Mouse (Mus musculus) thymus, postnatal 0 days (tissue): ENCODE measurements around the gene Ap5z1. TPM values are rescaled to one million over a fixed set of nuclear protein-coding genes. Genes with fewer than 3 reads are reported as not detected.

Source experiments
- DNase-seq: peaks from one replicate; pipeline ENCODE4 v3.0.0-alpha.2; 2015; ENCODE audit warnings: low spot score
- polyA plus RNA-seq: library from polyadenylated mRNA; unstranded; fragments of >200 nt; fragmentation: Nextera tagmentation; extraction: Ambion mirVana; gene quantifications from 2 replicates; pipeline ENCODE4 v1.2.1, GENCODE M21; 2015

Ap5z1 gene
- polyA plus RNA-seq, 1 experiment from 2014 or later: 9.3 TPM

GRCm38 (mm10) chr5:142469796-142470195 is 6.1 kb downstream of the Ap5z1 start:
- DNase-seq: no peak

- no peak for DNase-seq
These were observed 10.0 kb downstream of the Ap5z1 start for GRCm38 (mm10) chr5:142473696-142474095.

- DNase-seq: no peak
These were observed 11.9 kb downstream of the Ap5z1 start for GRCm38 (mm10) chr5:142475669-142476068.

- no peak for DNase-seq
These were observed 13.6 kb downstream of the Ap5z1 start for GRCm38 (mm10) chr5:142477346-142477745.

GRCm38 (mm10) chr5:142477866-142478615 is 14.3 kb downstream of the Ap5z1 start:
- DNase-seq: no peak

DNA sequence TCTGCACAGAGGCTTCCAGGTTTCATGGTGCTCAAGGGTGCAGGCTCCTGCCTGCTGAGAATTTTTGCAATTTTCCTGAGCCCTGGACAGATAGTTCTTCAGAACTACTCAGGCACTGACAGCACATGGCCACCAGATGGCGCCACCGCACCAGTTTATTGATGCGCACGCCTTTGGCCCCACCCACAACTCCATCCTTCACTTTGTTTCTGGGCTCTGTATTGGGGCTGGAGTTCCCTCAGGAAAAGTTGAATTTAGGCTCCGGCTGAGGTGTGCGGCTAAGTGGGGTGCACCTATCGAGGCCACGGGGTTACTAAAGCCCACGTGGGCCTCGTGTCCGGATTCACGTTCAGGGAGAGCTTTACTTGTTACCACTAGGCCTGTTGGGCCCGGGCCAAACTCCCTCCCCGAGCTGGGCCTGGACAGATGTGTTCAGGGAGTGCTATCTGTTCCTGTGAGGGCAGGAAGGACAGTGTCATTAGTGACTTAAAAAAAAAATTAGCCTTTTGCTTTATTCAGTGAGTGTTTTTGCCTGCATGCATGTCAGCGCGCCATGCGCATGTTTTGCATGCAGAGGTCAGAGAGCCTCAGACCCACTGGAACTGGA is 15.2 kb downstream of the Ap5z1 start:
- DNase-seq: peak; percentile 70

- peak; percentile 51 for DNase-seq
These were observed 18.8 kb downstream of the Ap5z1 start for GRCm38 (mm10) chr5:142482512-142482911.

- no peak for DNase-seq
These were observed 19.8 kb downstream of the Ap5z1 start for GRCm38 (mm10) chr5:142483581-142483980.

DNA sequence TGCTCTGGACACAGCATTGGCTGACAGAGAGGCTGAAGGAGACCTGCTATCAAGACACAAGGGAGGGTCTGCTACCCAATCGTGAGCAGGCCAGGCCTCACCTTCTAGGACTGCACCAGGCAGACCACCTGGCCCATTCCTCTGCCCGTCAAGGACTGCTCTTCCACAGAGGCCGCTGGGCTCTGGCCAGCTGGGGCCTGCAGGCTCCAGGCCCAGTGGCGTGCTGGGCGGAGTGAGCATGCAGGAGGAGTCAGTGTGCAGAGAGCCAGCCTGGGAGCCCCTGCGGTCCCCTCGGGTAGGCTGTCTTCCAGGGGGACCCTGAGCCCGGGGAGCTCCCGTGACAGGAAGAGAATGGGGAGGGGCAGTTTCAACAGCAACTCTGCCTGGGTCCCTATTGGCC is 22.9 kb downstream of the Ap5z1 start:
- no peak for DNase-seq

DNA sequence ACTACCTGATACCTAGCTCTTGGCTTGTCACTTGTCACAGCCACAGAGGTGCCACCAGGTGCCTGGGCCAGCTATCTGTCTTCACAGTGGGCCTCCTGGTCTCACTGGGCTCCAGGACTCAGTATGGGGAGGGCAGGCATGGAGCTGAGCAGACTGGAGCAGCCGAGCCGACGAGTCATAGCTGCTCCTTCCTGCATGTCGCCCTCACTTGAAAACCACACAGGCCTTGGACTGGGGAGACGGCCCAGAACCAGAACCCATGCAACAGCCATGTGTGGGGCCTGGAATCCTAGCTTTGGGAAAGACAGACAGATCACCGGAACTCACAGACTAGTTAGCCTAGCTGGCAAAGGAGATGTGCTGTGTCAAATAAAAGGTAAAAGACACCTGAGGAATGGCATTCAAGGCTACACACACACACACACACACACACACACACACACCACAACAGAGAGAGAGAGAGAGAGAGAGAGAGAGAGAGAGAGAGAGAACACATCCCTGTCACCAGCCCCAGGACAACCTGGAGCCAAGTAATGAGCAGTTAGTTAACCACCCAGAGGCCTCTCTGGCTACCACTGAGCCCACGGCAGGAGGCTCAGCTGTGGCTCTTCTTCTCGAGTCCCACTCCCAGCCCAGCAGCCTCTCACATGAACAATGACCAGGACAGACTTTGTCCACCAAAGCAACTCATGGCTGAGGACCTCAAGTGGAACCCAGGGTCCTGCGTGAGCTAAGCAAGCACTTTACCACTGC is 26.4 kb downstream of the Ap5z1 start:
- DNase-seq: no peak

- DNase-seq: no peak
These were observed 29.6 kb downstream of the Ap5z1 start for GRCm38 (mm10) chr5:142493307-142493706.

- DNase-seq: no peak
These were observed 31.8 kb downstream of the Ap5z1 start for GRCm38 (mm10) chr5:142495321-142496096.

DNA sequence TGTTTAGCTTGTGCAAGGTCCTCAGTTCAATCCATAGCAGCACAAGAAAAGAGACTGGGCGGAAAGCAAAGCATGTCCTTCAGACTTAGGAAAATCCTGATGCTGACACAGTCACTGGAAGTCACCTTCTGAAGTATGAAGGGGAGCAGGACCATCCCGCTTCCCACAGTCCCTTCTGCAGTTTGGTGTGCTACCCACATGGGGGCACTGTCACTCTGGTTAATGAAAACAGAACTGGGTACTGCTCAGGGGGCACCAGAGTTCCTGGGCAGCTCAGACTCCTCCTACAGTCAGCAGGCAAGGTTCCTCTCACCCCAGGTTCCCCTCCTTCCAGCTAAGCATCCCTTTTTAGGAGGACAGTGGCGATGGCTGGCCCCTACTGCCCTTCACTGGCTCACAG is 35.2 kb downstream of the Ap5z1 start:
- DNase-seq: peak; percentile 31

- no peak for DNase-seq
These were observed 37.2 kb downstream of the Ap5z1 start for GRCm38 (mm10) chr5:142500918-142501317.

DNA sequence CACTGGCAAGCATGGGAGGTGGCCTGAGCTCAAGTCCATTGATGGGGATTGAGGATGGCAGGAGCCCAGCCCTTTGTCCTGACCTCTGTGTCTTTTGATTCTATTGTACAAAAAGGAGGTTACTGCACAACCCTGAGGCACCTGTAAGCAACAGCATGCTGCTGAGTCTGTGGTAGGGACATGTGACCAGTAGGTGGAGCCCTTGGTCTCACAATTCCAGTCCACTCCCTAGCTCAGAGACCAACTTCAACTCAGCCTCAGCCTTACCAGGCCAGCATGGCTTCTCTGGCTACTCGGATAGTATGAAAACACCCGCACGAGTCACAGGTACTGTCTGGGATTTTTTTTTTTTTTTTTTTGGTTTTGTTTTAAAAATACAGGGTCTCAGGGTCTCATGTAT is 38.7 kb downstream of the Ap5z1 start:
- peak; percentile 61 for DNase-seq

- DNase-seq: no peak
These were observed 40.4 kb downstream of the Ap5z1 start for GRCm38 (mm10) chr5:142504175-142504574.

DNA sequence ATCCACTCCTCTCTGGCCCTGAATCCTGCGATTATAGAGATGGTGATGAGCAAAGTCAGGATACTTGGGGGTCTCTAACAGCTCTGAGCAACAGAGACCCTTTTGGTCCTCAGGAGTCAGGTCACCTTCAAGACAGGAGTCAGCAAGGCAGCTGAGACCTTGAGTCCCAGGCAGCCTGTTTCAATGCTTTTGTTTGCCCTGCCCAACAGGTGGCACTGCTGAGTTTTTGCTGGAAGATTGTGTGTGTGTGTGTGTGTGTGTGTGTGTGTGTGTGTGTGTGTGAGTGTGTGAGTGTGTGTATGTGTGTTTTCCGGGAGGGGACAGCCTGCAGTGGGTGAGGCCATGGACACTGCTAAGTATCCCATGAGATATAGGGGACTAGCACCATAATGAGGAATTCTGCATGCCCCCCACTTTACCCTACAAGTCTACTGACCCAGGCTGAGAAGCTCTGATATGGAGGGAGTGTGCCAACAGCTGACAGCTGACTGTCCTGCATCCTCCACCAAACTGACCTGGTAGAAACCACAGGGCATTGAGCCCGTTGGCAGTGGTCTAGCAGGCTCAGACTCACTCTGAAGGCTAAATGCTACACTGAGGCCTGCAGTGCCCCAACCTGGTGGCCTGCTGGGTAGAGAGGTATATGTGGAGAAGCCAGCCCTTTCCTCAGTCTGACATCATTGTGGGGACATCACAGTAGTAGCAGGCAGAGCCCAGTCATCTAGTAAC is 42.1 kb downstream of the Ap5z1 start:
- DNase-seq: no peak

GRCm38 (mm10) chr5:142509141-142510060 is 45.7 kb downstream of the Ap5z1 start:
- no peak for DNase-seq

- DNase-seq: no peak
These were observed 46.3 kb downstream of the Ap5z1 start for GRCm38 (mm10) chr5:142510061-142510414.

DNA sequence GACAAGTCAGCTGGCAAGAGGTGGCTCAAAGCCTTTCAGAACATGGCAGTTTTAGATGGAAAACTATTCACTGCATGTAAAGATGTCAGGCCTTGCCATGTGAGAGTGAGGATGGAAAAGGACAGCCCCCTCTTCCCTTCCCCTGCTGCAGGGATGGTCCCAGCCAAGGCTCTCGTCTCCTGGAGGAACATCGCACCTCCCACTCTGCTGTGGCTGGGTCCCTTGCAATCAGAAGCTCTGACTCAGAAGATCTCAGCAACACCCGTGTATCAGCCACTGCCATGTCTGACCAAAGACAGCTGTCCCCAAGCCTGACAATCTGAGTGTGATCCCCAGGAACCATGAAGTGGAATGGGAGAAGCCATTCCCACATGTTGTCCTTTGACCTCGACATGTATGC is 48.4 kb downstream of the Ap5z1 start:
- DNase-seq: no peak
